Comparison of ENCODE assay signal across 12 mouse cellular contexts in the genomic region with DNA sequence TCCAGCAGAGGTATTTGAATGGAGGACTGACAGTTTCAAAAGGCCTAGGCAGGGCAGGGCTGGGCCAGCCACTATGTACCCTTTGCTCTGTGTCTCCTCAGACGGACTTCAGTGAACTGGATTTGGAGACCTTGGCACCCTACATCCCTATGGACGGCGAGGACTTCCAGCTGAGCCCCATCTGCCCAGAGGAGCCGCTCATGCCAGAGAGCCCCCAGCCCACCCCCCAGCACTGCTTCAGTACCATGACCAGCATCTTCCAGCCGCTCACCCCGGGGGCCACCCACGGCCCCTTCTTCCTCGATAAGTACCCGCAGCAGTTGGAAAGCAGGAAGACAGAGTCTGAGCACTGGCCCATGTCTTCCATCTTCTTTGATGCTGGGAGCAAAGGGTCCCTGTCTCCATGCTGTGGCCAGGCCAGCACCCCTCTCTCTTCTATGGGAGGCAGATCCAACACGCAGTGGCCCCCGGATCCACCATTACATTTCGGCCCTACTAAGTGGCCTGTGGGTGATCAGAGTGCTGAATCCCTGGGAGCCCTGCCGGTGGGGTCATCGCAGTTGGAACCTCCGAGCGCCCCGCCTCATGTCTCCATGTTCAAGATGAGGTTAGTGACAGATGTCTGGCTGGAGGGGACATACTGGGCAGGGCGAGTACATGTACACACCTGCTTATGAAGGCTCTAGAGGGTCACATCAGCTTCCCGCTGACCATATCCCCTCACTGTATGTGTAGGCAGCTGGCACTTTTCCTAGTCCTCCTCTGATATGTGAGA.
"Had no signal": no experiment of that assay in that cellular context is flagged by ENCODE, and none has a peak within 500 bp of the region (broad histone marks: within the 10 kb centered on the region; RNA-seq: fewer than 3 reads in every experiment).

No protein-coding gene starts in this region.

- H3K36me3 ChIP-seq: neural tube, embryonic 12.5 days had no signal

- H3K9me3 ChIP-seq: liver, embryonic 12.5 days; neural tube, embryonic 12.5 days had no signal

- H3K4me2 ChIP-seq: liver, embryonic 12.5 days; neural tube, embryonic 12.5 days had no signal

- H3K4me1 ChIP-seq: liver, embryonic 12.5 days; neural tube, embryonic 12.5 days had no signal

- ATAC-seq: intestine, embryonic 16.5 days; liver, embryonic 12.5 days; lung, postnatal 0 days had no signal

- H3K4me3 ChIP-seq: layer of hippocampus, adult 2 months; liver, embryonic 12.5 days; neural tube, embryonic 12.5 days had no signal

- H3K27me3 ChIP-seq: neural tube, embryonic 12.5 days had no signal

- H3K27ac ChIP-seq: layer of hippocampus, adult 2 months; liver, embryonic 12.5 days; neural tube, embryonic 12.5 days; stomach, postnatal 0 days had no signal

- DNase-seq: kidney, adult 9 months; kidney, postnatal 10 days; kidney, postnatal 4 days; midbrain, embryonic 14.5 days; thymus, adult 2 months; thymus, postnatal 36 days had no signal

- H3K9ac ChIP-seq: liver, embryonic 12.5 days; neural tube, embryonic 12.5 days had no signal
